Mouse (Mus musculus) liver, postnatal 0 days (tissue): ENCODE results near the gene Gm17268.

Source experiments
- CTCF ChIP-seq: sonication (generic); IDR thresholded peaks from 2 replicates; pipeline ENCODE4 v1.5.1; 2016; ENCODE audit warnings: antibody characterized with exemption, low read depth
- EP300 ChIP-seq: IDR thresholded peaks from 2 replicates; pipeline ENCODE4 v1.6.1; 2016; ENCODE audit warnings: antibody characterized with exemption, low read depth, mild to moderate bottlenecking

DNA sequence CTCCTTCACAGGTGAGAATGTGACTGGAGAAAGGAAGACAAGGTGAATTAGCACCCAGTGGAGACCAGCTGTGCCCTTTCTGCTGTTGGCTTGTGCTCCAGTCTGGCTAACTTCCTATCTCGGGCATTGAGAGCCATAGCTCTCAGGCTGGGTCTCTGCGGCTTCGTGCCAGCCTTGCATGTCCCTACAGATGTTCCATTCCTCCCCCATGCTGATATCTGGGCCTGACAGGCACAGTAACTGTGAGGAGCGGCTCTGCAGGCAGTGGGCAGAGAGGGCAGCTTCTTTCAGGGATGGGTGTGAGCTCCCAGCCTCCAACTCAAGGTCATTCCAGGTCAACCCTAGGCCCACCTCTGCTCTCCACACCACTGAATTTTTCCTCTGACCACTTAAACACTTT is 38.9 kb downstream of the Gm17268 start:
- TF ChIP-seq EP300 (no peak), CTCF (no peak)
